Mouse (Mus musculus) right cerebral cortex, postnatal 10 days (tissue): ENCODE results near the gene Mks1.
"Not testable (repeated sequence)": the region's sequence is repeated elsewhere in the genome, so short reads cannot be mapped to it uniquely, and the experiment has no call there.

Experiments
- DNase-seq, 2 experiments: peaks; one replicate each; pipeline ENCODE4 v3.0.0; 2021; ENCODE audit warnings: low spot score in 2 of 2

The Mks1 gene

DNA sequence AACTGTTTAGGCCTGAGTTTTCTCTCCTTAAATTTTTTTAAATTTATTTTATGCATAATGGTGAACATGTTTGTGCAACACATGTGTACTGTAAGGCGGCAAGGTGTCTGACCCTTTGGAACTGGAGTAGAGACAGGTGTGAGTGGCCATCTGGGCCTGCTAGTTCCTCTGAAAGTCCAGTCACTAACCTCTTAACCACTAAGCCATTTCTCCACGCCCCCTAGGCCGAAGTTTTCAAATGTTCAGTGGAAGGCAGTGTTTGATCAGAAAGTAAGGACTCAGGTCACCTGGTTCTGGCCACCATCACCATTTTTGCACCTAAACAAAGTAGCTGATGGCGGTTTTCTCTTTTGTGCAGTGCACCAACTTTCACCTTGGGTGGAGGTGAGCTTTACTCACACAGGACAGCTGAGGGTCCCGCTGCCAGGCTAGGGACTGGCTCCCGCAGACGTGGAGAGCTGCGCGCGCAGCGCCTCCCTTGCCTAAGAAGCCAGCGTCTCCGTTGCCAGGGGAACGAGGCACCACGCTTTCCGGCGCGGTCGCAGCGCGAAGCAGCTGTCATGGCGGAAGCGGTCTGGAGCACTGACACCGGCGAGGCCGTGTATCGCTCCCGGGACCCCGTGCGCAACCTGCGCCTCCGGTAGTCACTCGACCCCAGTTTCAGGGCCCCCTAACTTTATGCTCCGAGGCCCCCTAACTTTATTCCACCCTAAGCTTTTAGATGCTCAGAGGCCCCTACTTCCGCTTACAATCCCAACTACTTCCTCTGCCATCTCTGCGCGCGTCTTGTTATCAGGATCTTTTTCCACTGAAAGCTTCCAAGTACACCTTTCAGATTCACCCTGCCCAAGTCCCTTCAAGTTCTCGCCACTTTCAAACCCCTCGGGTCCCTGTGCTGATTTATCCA, at the start of gene Mks1:
Gene Mks1 (plus strand): TSS at position 526 of the 907 bp plus-strand sequence.
- peak; percentile 96 for DNase-seq

DNA sequence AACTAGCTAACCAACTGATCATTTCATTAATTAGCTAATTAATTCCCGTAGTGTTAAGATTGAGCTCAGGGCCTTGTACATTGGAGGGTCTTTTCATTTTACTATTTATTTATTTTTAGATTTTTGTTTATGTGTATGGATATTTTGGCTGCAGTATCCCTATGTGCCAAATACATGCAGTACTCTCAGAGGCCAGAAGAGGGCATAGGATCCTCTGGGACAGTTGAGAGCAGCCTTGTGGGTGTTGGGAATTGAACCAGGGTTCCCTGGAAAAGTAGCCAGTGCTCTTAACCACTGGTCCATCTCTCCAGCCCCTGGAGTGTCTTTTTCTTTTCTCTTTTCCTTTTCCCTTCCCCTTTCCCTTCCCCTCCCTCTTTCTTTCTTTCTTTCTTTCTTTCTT, 47.6 kb upstream of the Mks1 start:
- no peak for DNase-seq

DNA sequence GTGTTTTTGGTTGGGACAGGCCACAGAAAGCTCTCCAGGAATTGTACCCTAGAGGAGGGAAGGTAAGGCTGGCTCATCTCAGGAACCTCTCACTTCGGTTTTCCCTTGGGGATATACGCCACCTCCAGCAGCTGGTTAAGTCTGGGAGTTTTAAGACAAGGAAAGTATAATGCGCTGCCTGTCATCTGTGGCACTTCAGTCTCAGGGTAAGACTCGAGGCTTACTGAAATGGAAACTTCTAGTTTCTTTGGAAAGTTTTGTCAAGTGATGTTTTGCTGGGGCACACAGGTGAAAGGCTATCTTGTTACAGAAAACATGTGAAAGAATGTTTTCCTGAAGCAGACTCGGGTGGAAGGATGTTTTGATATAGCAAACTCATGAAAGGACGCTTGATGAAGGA, 45.6 kb upstream of the Mks1 start:
- no peak for DNase-seq

DNA sequence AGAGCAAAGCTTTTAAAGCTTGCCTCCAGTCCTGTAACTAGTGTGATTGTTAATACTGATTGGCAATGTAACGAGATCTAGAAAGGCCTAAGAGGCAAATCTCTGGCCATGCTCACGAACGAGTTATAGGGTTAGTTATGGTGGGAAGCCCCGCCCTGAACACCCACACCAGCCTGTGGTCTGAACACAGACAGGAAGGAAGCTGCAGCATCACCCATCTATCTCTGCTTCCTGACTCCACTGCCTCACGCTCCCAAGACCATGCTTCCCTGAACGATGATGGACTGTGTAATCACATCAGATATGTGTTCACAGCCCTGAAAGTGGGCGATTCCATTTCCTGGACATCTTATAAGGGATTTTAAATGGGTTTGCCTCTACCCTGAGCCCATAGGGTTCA, 44.8 kb upstream of the Mks1 start:
- no peak for DNase-seq

DNA sequence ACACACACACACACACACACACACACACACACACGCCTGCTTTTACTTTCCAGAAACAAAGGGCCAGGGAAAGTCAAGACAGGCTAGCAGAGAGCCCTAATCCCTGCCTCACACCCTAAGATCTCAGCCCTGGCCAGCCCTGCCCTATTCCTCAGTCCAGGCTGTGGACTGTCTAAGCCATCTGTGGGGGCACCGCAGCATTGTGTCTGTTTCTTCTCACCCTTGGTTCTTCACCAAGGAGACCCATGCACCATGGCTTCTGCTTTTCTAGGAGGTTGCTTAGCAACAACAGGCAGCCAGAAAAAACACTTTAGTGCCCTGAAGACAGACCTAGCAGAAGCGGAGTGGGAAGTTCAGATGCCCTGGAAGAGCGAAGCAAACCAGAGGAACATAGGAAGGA, 41.6 kb upstream of the Mks1 start:
- DNase-seq = peak; percentile 34 to 51

DNA sequence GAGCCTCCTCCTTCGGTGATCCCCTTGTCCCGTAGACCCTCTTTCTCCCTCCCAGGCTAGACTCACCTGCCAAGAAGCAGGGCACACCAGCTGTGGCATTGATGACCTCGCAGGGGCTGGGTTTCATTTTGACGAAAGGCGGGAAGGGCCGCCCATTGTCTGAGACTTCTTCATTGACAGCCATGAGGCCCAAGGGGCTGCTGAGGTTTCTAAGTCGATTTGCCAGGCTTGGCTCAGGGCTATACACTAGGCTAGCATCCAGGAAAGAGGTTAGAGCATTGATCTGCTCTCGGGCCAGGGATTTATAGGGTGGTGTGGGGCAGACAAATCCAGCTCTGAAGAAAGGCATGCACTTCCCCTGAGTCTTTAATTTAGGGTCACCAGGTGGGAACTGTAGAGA, 38.2 kb upstream of the Mks1 start:
- no peak for DNase-seq

DNA sequence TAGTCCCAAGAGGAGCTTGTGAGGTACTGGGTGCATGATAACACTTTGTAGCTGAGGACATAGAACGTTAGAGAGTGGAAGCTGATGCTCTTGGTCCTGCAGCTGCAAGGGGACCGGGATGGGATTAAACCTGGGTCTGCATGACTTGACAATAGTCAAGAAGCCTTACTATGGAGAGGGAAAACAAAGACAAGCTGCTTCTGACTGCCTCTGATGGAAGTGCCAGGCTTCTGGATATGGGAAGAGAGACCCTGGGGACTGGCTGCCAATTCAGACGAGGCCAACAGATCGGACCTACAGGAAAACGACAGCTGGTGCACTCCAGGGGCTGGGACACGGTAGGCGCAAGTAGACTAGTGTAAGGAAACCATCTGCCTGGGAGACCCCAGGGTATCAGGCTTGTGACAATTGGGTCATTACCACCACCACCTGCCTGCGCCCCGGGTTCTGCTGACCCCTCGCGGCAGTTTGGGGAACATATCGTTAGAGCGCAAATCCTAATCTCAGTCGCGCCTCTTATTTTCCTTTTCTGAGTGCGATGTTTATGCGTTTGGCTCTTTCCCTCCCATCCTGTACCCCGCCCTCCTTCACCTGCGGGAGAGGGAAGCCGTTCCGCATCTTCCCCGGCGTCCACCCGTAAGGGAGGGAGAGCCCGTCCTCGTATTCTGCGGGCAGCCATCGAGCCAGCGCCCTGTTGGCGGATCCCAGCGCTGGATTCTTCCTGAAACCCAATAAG, 36.1 kb upstream of the Mks1 start:
- DNase-seq = peak; percentile 42 to 59

DNA sequence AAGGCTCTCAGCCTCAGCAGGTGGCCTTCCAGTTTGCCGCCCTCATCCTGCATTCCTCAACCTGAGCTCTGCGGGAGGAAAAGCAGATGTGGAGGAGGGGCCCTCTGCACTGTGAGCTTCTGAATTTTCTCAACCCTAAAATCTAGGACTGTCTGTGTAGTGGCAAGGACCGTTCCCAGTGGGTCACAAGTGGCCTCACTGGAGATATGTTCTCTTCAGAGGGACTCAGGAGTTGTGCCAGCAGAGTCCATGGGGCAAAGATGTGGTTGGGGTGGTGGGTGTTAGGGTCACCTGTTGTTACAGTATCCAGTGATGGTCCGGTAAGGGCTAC, 35.6 kb upstream of the Mks1 start:
- no peak for DNase-seq

DNA sequence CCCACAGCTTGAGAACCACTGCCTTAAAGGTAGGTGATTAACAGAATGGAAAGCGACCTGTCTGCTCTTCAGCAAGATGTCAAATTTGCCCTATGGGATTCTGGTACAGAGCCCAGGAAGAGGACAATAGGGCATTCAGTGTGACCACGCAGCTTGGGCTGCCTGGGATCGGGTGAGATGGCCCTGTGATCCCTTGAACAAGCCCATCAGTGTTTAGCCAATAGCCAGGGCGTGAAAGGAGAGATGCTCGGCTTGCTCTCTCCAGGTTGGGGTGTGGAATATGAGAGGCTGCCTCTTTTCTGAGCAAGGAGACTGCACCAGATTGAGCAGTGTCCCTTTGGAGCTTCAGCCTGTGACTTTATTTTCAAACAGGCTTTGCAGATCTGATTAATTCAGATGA, 31.5 kb upstream of the Mks1 start:
- DNase-seq = no peak

DNA sequence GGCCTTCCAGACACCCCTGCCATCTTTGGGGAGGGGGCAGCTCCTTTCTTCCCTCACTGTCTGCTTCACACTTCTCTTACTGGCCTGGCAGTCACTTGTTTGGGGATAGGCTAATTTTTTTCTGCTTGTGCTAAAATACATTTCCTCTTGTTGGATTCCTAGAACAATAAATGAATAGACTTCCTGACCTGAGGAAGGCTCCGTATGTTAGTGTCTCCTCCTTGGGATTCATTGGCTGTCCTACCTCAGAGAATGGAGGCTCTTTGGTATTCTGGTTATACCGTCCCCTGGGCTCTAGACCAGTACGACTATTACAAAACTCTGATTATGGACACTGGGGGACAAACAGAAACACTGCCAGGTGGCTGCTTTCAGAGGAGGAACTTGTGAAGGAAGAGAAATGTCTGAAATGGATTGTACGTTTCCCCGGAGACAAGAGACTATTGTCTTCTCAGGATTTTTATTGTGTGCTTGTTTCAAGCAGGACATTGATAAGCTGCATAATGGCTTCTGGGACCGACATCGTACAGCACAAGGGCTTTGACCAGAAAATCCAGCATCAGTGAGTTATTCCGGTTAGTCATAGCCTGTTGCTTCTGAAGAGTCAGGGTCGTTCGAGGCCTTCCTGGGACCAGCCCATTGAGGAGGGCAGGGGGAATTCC, 24.6 kb upstream of the Mks1 start, which contains the start of gene Lpo:
Gene Lpo (minus strand): TSS at position 51 of the 662 bp plus-strand sequence.
- no peak for DNase-seq

DNA sequence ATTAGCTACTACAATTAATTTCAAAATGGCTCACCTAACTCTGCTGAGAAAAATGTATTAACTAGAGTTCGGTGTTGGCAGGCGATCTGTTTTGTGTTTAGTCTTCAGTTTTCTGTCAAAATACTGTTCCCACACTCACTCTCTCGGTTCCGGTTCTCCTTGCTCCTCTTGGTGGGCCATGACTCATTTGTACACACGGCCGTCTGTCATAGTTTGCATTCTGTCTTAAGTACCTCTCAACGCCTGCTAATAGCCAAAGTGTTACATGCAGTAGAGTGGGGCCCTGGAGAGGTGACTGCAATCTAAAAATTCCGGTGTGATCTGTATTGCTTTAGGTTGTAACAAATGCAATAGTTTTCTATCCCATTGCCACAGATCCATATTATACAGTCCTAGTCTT, 12.3 kb upstream of the Mks1 start:
- no peak for DNase-seq

DNA sequence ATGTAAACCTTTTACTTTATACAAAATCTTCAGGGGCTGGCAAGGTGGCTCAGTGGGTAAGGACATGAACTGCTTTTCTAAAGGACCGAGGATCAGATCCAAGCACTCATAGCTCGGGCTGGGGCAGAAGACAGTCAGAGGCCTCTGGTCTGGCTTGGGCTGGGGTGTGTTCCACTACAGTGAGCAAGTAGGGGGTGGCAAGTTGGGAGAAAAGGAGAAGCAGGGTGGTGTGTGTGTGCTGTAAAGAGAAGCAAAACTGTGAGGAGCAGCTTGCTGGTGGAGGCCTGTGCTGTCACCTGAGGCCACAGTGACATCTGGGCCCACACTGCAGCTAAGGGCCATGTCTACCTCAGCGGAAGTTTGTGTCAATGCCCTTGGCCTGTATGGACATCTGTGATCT, 11.6 kb upstream of the Mks1 start:
- no peak for DNase-seq

DNA sequence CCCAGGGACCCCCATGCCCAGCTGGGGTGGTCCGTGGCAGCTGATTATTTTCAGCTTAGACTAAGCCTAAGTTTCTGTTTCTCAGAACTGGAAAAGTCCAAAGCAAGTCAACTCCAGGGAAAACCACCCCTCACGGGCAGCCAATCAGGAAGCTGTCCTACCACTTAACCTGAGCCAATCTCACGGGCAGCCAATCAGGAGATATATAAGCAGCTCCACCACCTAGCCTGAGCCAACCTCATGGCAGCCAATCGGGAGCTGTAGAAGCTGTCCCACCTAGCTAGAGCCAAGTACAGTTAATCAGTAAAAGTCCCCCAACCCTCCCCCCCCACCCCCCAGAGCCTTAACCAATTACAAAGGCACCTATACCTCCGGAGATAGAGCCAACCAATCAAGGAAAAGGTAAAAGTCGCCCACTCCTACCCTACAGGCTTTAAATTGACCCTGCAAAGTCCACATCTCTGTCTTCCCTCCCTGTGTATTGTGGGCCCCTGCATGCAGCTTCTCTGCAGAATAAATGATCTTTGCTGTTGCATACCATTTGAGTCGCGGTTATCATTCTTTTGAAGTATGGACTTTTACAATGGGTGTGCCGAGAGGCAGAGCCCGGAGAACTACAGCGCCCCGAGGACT, 5.9 kb upstream of the Mks1 start:
- DNase-seq = no peak

DNA sequence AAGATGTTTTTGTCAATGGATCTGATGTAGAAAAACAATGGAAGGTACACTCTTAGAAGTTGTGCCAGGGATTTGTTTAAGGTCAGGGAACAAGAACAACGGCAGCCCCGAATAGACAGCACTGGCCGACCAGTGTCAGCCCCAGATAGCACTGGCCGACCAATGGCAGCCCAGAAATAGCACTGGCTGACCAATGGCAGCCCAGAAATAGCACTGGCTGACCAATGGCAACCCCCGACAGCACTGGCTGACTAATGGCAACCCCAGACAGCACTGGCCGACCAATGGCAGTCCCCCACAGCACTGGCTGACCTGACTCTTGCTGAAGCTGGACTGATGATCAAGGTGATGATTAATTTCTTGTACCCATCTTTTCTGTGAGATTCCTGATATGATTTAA, 5.1 kb upstream of the Mks1 start:
- no peak for DNase-seq

DNA sequence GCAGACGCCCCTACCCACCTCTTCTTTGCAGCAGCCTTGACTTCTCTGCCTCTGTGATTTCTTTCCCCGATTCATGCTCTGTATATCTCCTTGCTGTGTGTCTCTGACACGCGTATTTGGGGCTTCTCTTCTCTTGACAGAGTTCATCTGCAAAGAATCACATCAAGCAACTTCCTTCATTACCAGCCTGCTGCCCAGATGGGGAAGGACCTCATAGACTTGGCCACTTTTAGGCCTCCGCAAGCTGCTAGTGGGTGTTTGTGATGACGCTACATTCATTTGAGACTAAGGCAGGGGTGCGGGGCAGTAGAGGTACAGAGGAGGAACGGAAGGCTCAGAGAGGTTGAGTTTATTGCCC, 561 bp downstream of the Mks1 start:
- DNase-seq = peak; percentile 37 to 54

DNA sequence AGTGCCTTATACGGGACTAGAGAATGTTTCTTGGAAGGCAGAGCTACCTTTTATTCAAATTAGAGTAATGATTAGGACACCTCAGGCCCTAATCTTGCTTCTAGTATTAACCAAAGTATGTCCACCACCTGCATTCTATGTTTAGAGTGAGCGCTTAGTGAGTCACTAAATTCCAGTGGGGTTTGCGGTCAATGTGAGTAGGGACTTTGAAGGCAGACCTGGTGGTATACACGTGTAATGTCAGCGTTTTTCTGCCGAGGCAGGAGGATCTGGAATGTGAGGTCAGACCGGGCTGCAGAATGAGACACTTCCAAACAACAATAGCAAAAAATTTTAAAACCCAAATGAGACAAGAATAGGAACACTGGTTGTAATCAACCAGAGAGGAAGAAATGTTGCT, 1.5 kb downstream of the Mks1 start:
- no peak for DNase-seq

DNA sequence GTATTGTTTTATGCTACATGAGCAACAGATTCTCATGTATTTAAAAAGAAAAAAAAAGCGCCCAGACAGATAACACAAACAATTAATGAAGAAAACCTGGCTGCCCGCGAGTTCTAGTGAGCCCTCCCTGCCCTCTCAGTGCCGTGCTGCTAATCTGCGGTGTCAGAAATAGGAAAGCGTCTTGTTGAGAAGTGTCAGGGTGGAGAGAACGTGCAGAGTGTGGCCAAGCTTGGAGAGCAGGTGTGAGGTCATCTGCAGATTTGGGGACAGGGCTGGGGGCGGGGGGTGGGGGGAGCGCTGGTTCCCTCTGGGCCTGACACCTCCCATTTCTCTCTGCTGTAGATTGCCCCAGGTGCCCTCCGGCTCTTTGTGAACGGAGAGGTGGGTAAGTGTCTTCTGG, 6.3 kb downstream of the Mks1 start:
- DNase-seq = no peak

DNA sequence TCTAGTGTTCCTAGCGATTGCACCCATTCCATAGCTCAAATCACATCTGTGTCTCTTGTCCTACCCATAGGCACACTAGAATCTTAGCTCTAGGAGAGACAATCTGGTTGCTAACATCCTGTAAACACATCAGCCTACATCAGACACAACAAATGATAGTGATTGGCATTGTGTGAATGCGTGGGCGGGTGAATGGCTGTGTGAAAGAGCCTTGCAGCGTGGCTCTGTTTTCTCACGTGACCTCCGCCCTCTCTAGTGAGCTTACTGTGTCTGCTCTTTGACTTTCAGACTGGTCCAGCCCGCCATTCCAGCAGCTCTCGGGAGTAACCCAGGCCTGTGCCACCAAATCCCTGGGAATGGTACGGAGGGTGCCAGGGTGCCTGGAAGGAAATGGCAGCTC, 7.4 kb downstream of the Mks1 start:
- no peak for DNase-seq

DNA sequence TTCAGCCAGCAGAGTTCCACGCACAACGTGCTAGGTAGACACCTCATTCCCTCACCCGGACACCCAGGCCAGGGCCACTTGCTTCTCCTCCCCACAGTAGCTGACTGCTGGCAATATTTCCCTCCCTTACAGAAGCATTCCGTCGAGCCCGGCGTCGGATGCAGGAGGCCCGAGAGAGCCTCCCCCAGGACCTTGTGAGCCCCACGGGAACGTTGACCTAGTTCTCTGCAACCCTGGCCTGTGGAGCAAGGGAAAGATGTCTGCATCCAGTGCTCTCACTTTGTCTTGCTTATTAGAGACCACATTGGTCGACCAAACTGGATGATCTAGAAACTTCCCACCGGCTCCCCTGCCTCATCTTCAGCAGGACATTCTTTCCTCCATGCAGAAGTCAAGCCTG, 9.8 kb downstream of the Mks1 start:
- no peak for DNase-seq

DNA sequence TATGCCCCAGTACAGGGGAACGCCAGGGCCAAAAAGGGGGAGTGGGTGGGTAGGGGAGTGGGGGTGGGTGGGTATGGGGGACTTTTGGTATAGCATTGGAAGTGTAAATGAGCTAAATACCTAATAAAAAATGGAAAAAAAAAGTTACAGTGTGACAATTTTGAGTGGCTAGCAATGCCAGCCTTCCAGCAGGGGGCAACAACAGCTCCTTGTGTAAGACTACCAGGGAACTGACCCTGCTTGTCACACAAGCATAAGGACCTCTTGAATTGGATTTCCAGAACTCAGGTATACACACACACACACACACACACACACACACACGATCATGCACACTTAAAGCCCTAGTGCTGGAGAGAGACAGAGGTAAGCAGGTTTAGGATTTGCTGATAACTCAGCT, 13.9 kb downstream of the Mks1 start:
- DNase-seq = not testable (repeated sequence)

DNA sequence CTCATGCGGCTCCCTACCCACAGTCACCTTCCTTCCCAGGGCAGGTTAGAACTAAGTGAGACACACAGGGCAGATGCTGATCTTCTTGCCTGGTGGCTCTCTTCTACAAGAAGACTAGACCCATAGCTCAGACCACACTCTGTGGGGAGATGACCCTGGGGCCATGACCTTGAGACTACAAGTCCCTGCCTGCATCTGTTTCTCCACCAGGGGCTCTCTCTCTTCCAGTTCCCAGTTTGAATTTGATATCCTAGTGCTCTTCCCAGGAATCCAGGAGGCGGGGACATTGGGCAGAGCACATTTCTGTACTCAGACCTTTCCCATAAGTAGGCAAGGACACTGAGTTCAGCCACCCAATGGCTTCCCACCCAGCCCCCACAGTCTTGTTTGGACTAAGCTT, 17.1 kb downstream of the Mks1 start:
- no peak for DNase-seq

DNA sequence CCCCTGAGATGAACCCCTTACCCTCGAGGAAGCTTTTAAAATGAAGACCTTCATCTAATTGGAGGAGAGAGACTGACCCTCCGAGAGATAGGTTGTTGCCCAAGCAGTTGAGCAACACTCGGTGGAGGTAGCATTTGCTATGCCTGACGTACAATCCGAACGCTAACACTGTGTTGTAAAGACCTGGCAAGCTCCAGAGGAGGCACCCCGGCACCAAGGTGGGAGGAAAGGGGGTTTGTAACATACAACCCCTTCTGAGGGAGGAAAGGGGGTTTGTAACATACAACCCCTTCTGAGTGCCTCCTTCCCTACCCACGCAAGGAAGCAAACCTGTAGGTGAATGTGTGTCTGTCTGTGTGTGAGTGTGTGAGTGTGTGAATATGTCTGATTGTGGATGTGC, 18.8 kb downstream of the Mks1 start:
- no peak for DNase-seq
